Mouse (Mus musculus) embryonic facial prominence, embryonic 14.5 days (tissue): Measurements from ENCODE around the gene Gpr37l1. TPM values are rescaled to one million over a fixed set of nuclear protein-coding genes. Genes with fewer than 3 reads are reported as not detected.
"Not testable (repeated sequence)": the region's sequence is repeated elsewhere in the genome, so short reads cannot be mapped to it uniquely, and the experiment has no call there.

Experiments
- ATAC-seq: fragments of 200-750 bp; cut with Nextera tagmentation; 2 replicates; pipeline ENCODE4 v1.8.0; 2017; ENCODE audit warnings: low read depth, moderate number of reproducible peaks, moderate TSS enrichment
- DNase-seq: peaks from one replicate; pipeline ENCODE4 v3.0.0-alpha.2; 2015; ENCODE audit warnings: low spot score
- H3K27ac ChIP-seq: fragments of 300-500 bp; sonication (generic); replicated peaks from 2 replicates; pipeline ENCODE4 v1.5.1; 2014; ENCODE audit warnings: low read depth, mild to moderate bottlenecking, low read length, moderate library complexity
- H3K27me3 ChIP-seq: fragments of 300-500 bp; sonication (generic); replicated peaks from 2 replicates; pipeline ENCODE4 v1.6.1; 2014; ENCODE audit warnings: low read length; ENCODE audit not compliant: control insufficient read depth, insufficient read depth
- H3K36me3 ChIP-seq: fragments of 300-500 bp; sonication (generic); 2 replicates; pipeline ENCODE4 v1.6.1; 2014; ENCODE audit warnings: low read length, mixed read lengths; ENCODE audit not compliant: control insufficient read depth, insufficient read depth
- H3K4me1 ChIP-seq: fragments of 300-500 bp; sonication (generic); 2 replicates; pipeline ENCODE4 v1.6.1; 2014; ENCODE audit warnings: antibody characterized with exemption, low read length; ENCODE audit not compliant: control insufficient read depth, insufficient read depth
- H3K4me2 ChIP-seq: fragments of 300-500 bp; sonication (generic); 2 replicates; pipeline ENCODE4 v1.6.1; 2014; ENCODE audit warnings: low read depth, mild to moderate bottlenecking, low read length, moderate library complexity, mixed read lengths
- H3K4me3 ChIP-seq: fragments of 300-500 bp; sonication (generic); 2 replicates; pipeline ENCODE4 v1.5.1; 2014; ENCODE audit warnings: low read depth, mild to moderate bottlenecking, low read length
- H3K9ac ChIP-seq: fragments of 300-500 bp; sonication (generic); 2 replicates; pipeline ENCODE4 v1.6.1; 2014; ENCODE audit warnings: low read depth, mild to moderate bottlenecking, low read length, moderate library complexity, mixed read lengths
- H3K9me3 ChIP-seq: fragments of 300-500 bp; sonication (generic); 2 replicates; pipeline ENCODE4 v1.6.1; 2016; ENCODE audit warnings: low read length; ENCODE audit not compliant: control insufficient read depth
- WGBS: fragments of 180-500 bp; shearing (Covaris S2); extraction: QIAGEN DNeasy Blood & Tissue Kit; methylation state at CpG from one replicate; pipeline ENCODE4 v1.1.7; 2014; 5-methylcytosine and 5-hydroxymethylcytosine counted together
- polyA plus RNA-seq: library from polyadenylated mRNA; unstranded; fragments of >200 nt; fragmentation: Nextera tagmentation; extraction: Ambion mirVana; gene quantifications from 2 replicates; pipeline ENCODE4 v1.2.1, GENCODE M21; 2014

The Gpr37l1 gene
- polyA plus RNA-seq, 1 experiment from 2014 or later = 0.47 TPM

- DNase-seq (peak; percentile 34), ATAC-seq (no peak)
- no peak overlapping the region for H3K9ac ChIP-seq
- no peaks in the 10 kb centered on the region for H3K36me3 ChIP-seq
- no peaks in the 10 kb centered on the region for H3K9me3 ChIP-seq
- H3K27me3 ChIP-seq = no peaks in the 10 kb centered on the region
- no peak overlapping the region for H3K4me3 ChIP-seq
- WGBS = 26% methylated on average over 9 of the region's 9 CpGs
- peak overlapping the region; percentile 29; the same call in 1 of the 2 replicates for H3K4me2 ChIP-seq
- peak overlapping the region; percentile 88 for H3K27ac ChIP-seq
- peaks cover 39% of the 10 kb centered on the region for H3K4me1 ChIP-seq
These were observed 38.5 kb downstream of the Gpr37l1 start for GRCm38 (mm10) chr1:135128986-135129385.

- ATAC-seq = peak; percentile 82
- Histone ChIP-seq H3K9ac (peak overlapping the region; percentile 37), H3K4me1 (peaks cover 39% of the 10 kb centered on the region), H3K36me3 (no peaks in the 10 kb centered on the region), H3K4me2 (peak overlapping the region; percentile 44), H3K27me3 (no peaks in the 10 kb centered on the region), H3K27ac (peak overlapping the region; percentile 88), H3K9me3 (no peaks in the 10 kb centered on the region), H3K4me3 (peak overlapping the region; percentile 12)
- DNase-seq = peak; percentile 89
- 23% methylated on average over 5 of the region's 6 CpGs for WGBS
These were observed 39.5 kb downstream of the Gpr37l1 start for GRCm38 (mm10) chr1:135128011-135128441.

- WGBS = 10% methylated on average over 4 of the region's 4 CpGs
- H3K27ac ChIP-seq = peak overlapping the region; percentile 88
- H3K4me1 ChIP-seq = peaks cover 38% of the 10 kb centered on the region
- no peaks in the 10 kb centered on the region for H3K27me3 ChIP-seq
- peak; percentile 36; the same call in 1 of the 2 replicates for ATAC-seq
- peak overlapping the region; percentile 13 for H3K4me3 ChIP-seq
- peak overlapping the region; percentile 52 for H3K9ac ChIP-seq
- H3K36me3 ChIP-seq = no peaks in the 10 kb centered on the region
- no peaks in the 10 kb centered on the region for H3K9me3 ChIP-seq
- DNase-seq = peak; percentile 83
- peak overlapping the region; percentile 44 for H3K4me2 ChIP-seq
These were observed 40.9 kb downstream of the Gpr37l1 start for GRCm38 (mm10) chr1:135126443-135127027.

- Histone ChIP-seq H3K9ac (peak overlapping the region; percentile 52), H3K36me3 (no peaks in the 10 kb centered on the region), H3K27ac (peak overlapping the region; percentile 88), H3K27me3 (no peaks in the 10 kb centered on the region), H3K4me3 (peak overlapping the region; percentile 13), H3K4me2 (peak overlapping the region; percentile 44), H3K9me3 (no peaks in the 10 kb centered on the region), H3K4me1 (peaks cover 33% of the 10 kb centered on the region)
- 34% methylated on average over 8 of the region's 8 CpGs for WGBS
- ATAC-seq (no peak; the same call in 1 of the 2 replicates), DNase-seq (peak; percentile 71)
These were observed 41.5 kb downstream of the Gpr37l1 start for GRCm38 (mm10) chr1:135125990-135126389.

GRCm38 (mm10) chr1:135124573-135125363, 42.7 kb downstream of the Gpr37l1 start:
- H3K27ac ChIP-seq = no peak overlapping the region
- WGBS = 88% methylated on average over 8 of the region's 8 CpGs
- DNase-seq = no peak
- no peak for ATAC-seq
- H3K9me3 ChIP-seq = no peaks in the 10 kb centered on the region
- no peak overlapping the region for H3K4me2 ChIP-seq
- H3K27me3 ChIP-seq = no peaks in the 10 kb centered on the region
- no peaks in the 10 kb centered on the region for H3K36me3 ChIP-seq
- no peak overlapping the region for H3K4me3 ChIP-seq
- peaks cover 30% of the 10 kb centered on the region for H3K4me1 ChIP-seq
- no peak overlapping the region for H3K9ac ChIP-seq

GRCm38 (mm10) chr1:135112661-135113060, 54.8 kb downstream of the Gpr37l1 start:
- no peaks in the 10 kb centered on the region for H3K4me1 ChIP-seq
- 0 out of 2 replicates have a peak, but pooled peaks have one; percentile 30 for ATAC-seq
- H3K4me3 ChIP-seq = no peak overlapping the region
- no peak overlapping the region for H3K27ac ChIP-seq
- H3K4me2 ChIP-seq = no peak overlapping the region
- no peak overlapping the region for H3K9ac ChIP-seq
- 11% methylated on average over 8 of the region's 8 CpGs for WGBS
- H3K9me3 ChIP-seq = no peaks in the 10 kb centered on the region
- H3K27me3 ChIP-seq = no peaks in the 10 kb centered on the region
- no peak for DNase-seq
- H3K36me3 ChIP-seq = no peaks in the 10 kb centered on the region

- not testable (repeated sequence) for H3K36me3 ChIP-seq, H3K4me3 ChIP-seq, H3K4me1 ChIP-seq, H3K9me3 ChIP-seq, H3K9ac ChIP-seq, DNase-seq, H3K27ac ChIP-seq, ATAC-seq, H3K4me2 ChIP-seq, H3K27me3 ChIP-seq
- WGBS = 39% methylated on average over 4 of the region's 5 CpGs
These were observed 56.2 kb downstream of the Gpr37l1 start for GRCm38 (mm10) chr1:135111271-135111670.
